Mouse (Mus musculus) neural tube, embryonic 10.5 days (tissue): ENCODE measurements around the gene Ccpg1os.

Source experiments
- DNase-seq: peaks from one replicate; pipeline ENCODE4 v3.0.0-alpha.2; 2017; ENCODE audit warnings: low spot score; ENCODE audit errors: extremely low spot score

Gene Ccpg1os

DNA sequence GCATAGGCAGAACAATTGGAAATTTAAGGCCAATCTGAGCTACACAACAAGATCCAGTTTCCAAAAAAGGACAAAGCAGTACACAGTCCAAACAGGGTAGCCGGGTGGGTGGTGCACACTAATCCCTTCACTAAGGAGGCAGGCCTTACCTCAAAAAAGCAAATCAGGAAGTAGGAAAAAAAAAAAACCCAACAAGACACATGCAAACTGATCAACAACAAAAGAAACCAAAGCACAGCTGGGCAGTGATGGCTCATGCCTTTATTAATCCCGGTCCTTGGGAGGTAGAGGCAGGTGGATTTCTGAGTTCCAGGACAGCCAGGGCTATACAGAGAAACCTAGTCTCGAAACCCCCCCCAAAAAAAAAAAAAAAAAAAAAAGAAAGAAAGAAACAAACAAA is 2.5 kb upstream of the Ccpg1os start:
- DNase-seq, result no peak

DNA sequence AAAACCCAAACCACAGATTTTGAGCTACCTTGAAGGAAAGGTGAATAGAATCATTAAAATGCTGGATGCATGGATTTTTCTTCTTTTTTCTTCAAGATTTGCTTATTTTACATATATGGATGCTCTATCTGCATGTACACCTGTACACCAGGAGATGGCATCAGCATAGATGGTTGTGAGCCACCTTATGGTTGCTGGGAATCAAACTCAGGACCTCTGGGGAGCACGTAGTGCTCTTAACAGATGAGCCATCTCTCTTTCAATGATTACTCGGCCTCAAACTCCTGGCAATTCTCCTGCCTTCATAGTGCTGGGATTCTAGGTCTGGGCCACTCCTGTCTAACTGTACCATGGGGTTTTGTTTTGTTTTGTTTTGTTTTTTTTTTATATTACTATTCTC is 2.1 kb downstream of the Ccpg1os start:
- no peak for DNase-seq

DNA sequence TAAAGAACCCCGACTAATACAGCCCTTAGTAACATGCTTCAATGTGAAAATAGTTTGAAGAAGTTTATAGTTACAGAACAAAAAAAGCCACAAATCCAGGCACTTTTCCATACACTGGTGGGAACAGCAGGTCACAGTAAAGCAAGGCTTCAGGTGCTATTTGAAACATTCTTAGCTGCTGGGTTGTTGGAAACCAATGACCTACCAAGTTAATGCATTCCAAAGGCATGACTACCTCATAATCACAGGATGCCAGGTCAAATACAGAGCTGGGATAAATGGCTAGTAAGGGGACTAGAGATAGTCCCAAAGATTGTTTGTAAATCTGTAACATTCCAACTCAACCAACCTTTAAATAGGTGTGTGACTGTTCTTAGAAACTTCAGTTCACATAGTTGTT is 9.9 kb downstream of the Ccpg1os start:
- no peak for DNase-seq

GRCm38 (mm10) chr9:72974734-72975133 is 10.4 kb downstream of the Ccpg1os start:
- no peak for DNase-seq

- no peak for DNase-seq
Observed at GRCm38 (mm10) chr9:72972984-72973383, 12.2 kb downstream of the Ccpg1os start.

DNA sequence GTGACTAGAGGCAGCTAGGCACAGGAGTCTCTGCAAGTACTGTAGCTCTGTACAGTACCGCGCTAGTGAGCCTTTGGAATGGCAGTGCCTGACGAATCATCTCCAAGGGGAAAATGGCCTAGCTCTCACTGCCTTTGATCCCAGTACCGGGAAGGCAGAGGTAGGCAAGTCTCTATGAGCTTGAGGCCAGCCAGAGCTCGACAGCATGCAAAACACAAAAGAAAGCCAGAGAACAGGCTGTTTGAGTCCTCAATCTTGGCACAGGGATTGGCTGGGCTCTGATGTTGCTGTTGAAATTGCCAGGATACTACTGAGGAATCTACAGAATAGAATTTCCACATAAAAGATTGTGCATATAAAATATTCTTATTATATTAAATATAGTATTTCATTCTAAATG is 12.7 kb downstream of the Ccpg1os start:
- no peak for DNase-seq

DNA sequence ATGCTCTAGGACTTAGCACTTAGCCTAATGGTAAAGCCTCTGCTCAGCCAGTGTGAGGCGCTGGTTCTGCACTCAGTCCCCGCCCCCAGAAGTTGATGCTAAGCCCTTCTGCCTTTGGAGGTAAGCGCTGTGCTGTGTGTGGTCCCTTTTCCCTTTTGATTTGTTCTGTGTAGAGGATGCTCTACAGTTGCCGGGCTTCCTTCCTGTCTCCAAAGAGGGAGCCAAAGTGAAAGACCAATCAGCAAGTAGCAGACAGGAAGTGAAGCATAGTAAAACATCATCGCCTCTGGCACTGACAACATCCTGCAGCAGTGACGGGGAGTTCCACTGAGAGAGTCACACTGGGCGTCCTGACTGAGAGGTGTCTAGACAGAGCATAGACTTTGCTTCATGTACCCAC is 15.3 kb downstream of the Ccpg1os start:
- DNase-seq, result no peak

GRCm38 (mm10) chr9:72968349-72969061 is 16.7 kb downstream of the Ccpg1os start:
- DNase-seq, result no peak

DNA sequence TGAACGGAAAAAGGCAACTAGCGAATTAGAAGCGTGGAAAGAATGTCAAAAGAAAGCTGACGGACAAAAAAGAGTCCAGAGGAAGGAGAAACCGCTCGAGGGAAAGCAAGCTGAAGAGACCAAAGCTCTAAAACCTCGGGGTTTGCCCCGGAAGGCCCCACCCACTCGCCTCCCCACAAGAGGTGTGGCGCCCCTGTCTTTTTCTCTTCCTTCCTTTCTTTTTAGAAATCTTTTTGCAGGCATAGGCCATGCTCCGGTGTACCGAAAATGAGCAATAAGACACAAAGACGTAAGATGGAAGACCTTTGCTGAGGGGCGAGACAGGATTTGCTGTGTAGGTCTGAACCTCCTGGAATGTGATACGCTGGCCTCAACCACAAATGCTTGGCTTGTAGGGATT is 23.2 kb downstream of the Ccpg1os start:
- no peak for DNase-seq

DNA sequence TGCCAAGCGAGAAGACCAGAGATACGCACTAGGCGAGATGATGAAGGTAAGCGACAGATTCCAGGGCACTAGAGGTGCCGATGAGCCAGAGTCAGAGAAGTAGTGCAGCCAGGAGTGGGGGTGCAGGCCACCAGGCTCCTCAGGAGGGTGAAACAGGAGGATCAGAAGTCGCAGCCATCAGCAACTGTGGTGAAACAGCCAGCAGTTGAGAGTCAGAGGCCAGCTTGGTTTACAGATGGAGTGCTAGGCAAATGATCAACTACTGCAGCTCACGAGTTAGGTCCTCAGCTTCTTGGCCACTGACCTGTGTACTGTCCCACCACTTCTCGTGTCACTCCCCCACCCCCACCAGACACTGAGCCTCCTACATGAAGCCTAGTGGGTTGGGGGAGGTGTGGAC is 23.8 kb downstream of the Ccpg1os start:
- no peak for DNase-seq

DNA sequence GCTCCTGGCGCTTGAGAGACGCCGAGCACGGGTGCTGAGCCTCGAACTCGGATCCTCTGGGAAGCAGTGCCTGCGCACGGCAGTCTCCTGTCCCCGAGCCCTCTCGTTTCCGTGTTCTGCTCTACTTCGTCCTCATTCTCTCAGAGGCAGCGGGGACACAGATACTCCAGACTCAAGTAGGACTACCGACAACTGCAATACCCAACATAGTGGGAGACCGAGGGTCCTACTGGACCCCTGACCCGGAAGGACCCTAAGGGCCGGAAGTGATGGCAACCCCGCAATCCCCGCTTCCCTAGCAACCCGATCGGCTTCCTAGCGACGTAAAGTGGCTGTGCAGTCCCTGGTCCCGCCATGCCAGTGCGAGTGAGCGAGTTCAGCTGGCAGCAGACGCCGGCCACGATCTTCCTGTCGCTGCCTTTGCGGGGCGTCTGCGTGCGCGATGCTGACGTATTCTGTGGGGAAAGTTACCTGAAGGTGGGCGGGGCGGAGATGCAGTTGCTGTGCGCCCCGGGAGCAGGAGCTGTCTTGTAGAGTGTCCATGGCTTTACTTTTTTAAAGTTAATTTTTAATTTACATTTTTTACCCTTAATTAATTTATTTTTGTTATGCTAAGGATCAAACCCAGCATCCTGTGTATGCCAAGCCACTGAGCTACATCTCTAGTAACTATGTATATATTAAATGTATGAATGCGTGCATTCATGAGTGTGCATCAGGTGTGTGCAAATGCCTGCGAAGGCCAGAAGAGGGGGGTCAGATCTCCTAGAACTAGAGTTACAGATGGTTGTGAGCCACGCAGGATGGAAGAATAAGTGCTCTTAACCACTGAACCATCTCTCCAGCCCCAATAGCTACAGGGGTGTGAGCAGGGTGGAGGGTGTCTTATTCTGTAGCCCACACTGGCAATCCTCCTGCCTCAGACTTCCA is 26.4 kb downstream of the Ccpg1os start, which contains the start of the genes Dyx1c1 and Gm44503:
Dyx1c1 (plus strand) TSS at position 265 of the 930 bp plus-strand sequence.
Gm44503 (plus strand) TSS at position 332 of the 930 bp plus-strand sequence.
- peak; percentile 88 for DNase-seq

GRCm38 (mm10) chr9:72955546-72955945 is 29.6 kb downstream of the Ccpg1os start:
- DNase-seq, result peak; percentile 59

DNA sequence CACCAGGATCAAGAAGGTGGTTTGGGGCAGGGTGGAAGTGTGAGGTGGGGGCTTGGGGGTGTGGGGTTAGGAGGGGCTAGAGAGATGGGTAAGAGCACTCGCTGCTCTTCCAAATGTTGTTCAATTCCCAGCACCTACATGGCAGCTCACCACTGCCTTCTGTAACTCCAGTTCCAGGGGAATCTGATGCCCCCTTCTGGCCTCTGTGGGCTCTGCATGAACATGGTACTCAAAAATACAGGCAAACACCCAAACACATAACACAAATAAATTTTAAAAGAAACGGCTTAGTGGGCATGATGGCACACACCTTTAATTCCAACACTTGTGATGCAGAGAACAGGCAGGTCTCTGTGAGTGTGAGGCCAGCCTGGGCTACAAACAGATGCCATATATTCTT is 30.4 kb downstream of the Ccpg1os start:
- peak; percentile 29 for DNase-seq

DNA sequence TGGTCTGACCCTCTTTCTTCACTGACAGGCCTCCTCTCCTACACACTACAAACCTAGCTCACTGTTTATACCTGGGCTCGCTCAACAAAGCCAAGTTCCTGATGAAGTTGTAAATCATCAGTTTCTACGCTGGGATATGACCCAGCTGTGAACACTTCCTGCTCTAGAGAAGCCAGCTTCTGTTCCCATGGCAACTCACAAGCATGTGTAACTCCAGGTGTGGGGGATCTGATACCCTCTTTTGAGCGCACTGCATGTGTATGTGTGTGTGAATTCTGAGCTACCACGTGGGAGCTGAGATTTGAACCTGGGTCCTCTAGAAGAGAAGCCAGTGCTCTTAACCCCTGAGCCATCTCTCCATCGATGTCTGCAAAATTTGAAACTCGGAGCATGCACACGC is 35.6 kb downstream of the Ccpg1os start:
- DNase-seq, result no peak

GRCm38 (mm10) chr9:72947010-72947409 is 38.2 kb downstream of the Ccpg1os start:
- DNase-seq, result no peak

- DNase-seq, result no peak
Observed at GRCm38 (mm10) chr9:72944286-72944685, 40.9 kb downstream of the Ccpg1os start.

DNA sequence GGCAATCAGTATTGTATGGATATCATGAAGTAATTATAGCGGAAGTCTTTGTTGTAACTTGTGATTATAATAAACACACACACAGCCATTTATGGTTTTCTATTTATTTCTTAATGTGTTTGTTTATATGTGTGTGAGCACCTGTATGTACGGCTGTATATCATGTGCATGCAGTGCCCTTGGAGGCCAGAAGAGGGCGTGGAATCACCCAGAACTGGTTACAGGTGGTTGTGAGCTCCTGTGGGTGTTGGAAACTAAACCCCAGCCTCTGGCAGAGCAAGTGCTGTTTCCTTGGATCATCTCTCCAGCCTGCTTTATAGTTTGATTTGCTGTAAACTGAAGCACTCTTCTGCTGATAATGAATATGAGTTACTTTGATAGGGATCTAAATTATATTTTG is 41.8 kb downstream of the Ccpg1os start:
- DNase-seq, result no peak

DNA sequence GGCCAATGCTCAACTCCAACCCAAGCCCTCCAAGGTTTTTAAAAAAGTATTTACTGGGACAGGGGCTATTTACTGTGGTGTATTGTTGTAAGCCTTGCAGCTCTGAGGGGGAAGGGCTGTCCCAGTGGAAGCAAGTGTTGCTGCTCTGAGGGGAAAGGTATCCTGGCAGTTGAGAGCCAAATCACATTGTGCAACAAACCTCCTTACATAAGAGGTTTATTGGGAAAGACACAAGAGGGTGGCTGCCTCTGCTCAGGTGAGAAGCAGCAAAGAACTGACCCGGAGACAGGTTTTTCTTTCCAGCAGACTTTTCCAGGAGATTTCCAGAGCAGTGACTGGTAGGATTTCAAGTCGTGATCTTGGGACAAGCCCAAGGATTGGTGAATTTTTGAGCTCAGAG is 48.9 kb downstream of the Ccpg1os start:
- DNase-seq, result no peak

- no peak for DNase-seq
Observed at GRCm38 (mm10) chr9:72935309-72935708, 49.9 kb downstream of the Ccpg1os start.

DNA sequence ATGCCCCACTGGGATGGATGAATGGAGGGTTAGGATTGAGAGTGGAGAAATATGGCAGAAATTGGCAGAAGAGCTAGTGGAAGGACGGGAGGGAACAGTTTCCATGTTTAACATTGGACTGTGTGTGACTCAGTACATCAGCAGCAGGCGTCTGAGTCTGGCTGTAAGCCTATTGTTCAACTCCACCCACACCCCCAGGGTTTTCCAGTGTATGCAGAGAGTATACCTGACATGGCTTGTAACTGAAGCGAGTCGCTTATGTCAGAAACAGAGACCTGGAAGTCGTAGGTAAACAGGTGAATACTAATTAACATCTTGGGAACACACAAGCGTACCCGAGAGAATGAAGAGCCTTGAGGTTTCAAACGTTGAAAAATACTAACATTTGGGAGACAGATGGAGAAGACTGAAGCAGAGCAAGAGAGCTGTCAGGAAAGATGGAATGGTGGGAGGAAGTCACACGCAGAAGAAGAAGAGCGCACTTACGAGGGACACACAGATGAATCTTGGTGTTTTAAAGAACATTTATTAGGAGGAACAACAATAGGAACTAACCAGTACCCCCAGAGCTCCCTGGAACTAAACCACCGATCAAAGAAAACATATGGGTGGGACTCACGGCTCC is 53.9 kb downstream of the Ccpg1os start:
- no peak for DNase-seq
